ENCODE assay signal across 15 mouse cellular contexts in genomic region chr6:126823087-126823486, GRCm38 (mm10). TPM values are rescaled to one million over a fixed set of nuclear protein-coding genes. Genes with fewer than 3 reads are reported as not detected.
DNase-seq lines count a peak whose midpoint lies in the region; ATAC-seq lines count a peak whose summit lies in the region.
"Had no signal": no experiment of that assay in that cellular context is flagged by ENCODE, and none has a peak within 500 bp of the region (broad histone marks: within the 10 kb centered on the region; RNA-seq: fewer than 3 reads in every experiment).

No protein-coding gene starts in this region.

- no peak for ATAC-seq in granulocyte monocyte progenitor cell, adult 5-6 weeks (replicated peaks; ENCODE audit: poor library complexity, severe bottlenecking)
- ATAC-seq: midbrain, embryonic 13.5 days had no signal

- DNase-seq in layer of hippocampus, adult 18-20 months (ENCODE audit: low spot score in 2 of 2): peak; percentile 22 to 60
- DNase-seq in layer of hippocampus, adult 9-10 months (ENCODE audit: low spot score): no peak
- peak; percentile 76 for DNase-seq in 3T3-L1 (ENCODE audit: low read depth, low spot score)
- DNase-seq in 416B (ENCODE audit: low read depth): peak; percentile 80
- DNase-seq in layer of hippocampus, adult 8-10 months (ENCODE audit: low spot score in 2 of 2): peak; percentile 26 to 52
- no peak for DNase-seq in adrenal gland, postnatal 4 days (ENCODE audit: low spot score in 2 of 2)
- DNase-seq: adrenal gland, postnatal 14 days; cerebellum, adult 9-11 months; embryo, embryonic 11 days; heart, postnatal 14 days; liver, embryonic 13.5 days; thymus, postnatal 14 days had no signal

RNA-seq across cellular contexts. Expression of gene Ndufa9, which starts 25.8 kb away (rescaled TPM):
- 100 to 1,000 TPM; 153 to 154 TPM for total RNA-seq in layer of hippocampus, adult 18-20 months (2021)
- total RNA-seq in layer of hippocampus, adult 8-10 months (2022): 100 to 1,000 TPM; 145 to 166 (median 152) TPM
- total RNA-seq in adrenal gland, postnatal 4 days (2021): 100 to 1,000 TPM; 176 to 196 TPM
- 76.0 and 87.8 TPM in 2 replicates for total RNA-seq in granulocyte monocyte progenitor cell, adult 5-6 weeks (2014; fragmentation: Nextera tagmentation)
- total RNA-seq in granulocyte monocyte progenitor cell, adult 5-6 weeks (2017): 153 and 186 TPM in 2 replicates

RNA-seq across cellular contexts. Expression of gene Akap3, which starts 29.8 kb away (rescaled TPM):
- total RNA-seq in layer of hippocampus, adult 18-20 months (2021): under 1 TPM; 0.10 to 0.25 TPM
- under 1 TPM; 0.11 to 0.29 (median 0.26) TPM for total RNA-seq in layer of hippocampus, adult 8-10 months (2022)
- total RNA-seq in adrenal gland, postnatal 4 days (2021): not detected
- not detected in 2 replicates for total RNA-seq in granulocyte monocyte progenitor cell, adult 5-6 weeks (2014; fragmentation: Nextera tagmentation)
- total RNA-seq in granulocyte monocyte progenitor cell, adult 5-6 weeks (2017): not detected in 2 replicates
- total RNA-seq: adrenal gland, postnatal 14 days; gastrocnemius, postnatal 4 days; heart, postnatal 14 days had no signal

Comparison
In these comparisons a context has a peak if more than half of its experiments do, and no peak if none do; other contexts are left out.
1. DNase-seq: peak in layer of hippocampus, adult 18-20 months (2 of 2), 3T3-L1 (single experiment), 416B (single experiment) and layer of hippocampus, adult 8-10 months (2 of 2); none in layer of hippocampus, adult 9-10 months (single experiment) and adrenal gland, postnatal 4 days (0 of 2).